Mouse (Mus musculus): Measurements from ENCODE around the gene P2ry14. TPM values are rescaled to one million over a fixed set of nuclear protein-coding genes. Genes with fewer than 3 reads are reported as not detected.
"Not testable (repeated sequence)": the region's sequence is repeated elsewhere in the genome, so short reads cannot be mapped to it uniquely, and the experiment has no call there.

Gene P2ry14
- total RNA-seq, 2 experiments from 2014 or later = 1.8 to 3.5 TPM

DNA sequence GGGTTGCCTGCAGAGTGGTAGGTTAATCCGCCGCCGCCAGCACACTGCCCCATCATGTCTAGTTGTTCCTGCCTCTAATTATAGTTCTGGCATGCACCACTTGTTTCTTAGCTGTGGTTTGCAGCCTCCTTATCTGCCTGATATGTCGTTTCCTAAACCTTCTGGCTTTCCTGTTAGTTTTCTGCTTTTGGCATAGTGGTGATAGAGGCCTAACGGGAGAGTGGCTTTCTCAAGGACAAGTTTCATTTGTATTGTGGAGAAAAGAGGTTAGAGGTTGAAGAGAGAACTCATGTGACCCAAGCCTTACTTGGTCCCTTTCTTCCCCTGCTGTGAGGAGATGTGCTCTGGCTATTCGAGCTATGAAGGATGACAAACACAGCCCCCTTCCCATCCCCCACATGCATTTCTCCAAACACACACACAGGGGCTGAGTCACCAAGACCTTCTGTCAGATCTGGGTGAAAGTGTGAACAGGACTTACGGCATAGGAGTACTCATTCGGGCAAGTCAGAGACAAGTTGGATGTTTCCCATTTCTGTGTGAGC is 39.4 kb downstream of the P2ry14 start:
- Histone ChIP-seq H3K27ac (no peak overlapping the region), H3K4me3 (no peak overlapping the region)
- TF ChIP-seq CTCF (conservative IDR thresholded peaks at IDR 0.05) = no peak
- DNase-seq (ENCODE audit: low spot score in 2 of 2) = no peak

DNA sequence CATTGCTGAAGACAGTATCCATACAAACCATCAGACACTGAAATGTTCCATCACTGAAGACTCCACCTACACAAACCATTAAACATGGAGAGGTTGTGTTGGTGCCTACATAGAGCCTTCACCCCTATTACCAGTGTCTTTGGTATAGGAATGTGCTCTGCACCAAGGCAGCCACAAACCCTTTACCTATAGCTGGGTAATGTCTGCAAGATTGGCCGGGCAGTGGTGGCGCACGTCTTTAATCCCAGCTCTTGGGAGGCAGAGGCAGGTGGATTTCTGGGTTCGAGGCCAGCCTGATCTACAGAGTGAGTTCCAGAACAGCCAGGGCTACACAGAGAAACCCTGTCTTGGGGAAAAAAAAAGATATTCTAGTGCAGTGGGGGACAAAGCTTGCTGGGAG is 40.1 kb downstream of the P2ry14 start:
- DNase-seq (ENCODE audit: low spot score in 2 of 2); H3K4me3 ChIP-seq; H3K27ac ChIP-seq: not testable (repeated sequence)

DNA sequence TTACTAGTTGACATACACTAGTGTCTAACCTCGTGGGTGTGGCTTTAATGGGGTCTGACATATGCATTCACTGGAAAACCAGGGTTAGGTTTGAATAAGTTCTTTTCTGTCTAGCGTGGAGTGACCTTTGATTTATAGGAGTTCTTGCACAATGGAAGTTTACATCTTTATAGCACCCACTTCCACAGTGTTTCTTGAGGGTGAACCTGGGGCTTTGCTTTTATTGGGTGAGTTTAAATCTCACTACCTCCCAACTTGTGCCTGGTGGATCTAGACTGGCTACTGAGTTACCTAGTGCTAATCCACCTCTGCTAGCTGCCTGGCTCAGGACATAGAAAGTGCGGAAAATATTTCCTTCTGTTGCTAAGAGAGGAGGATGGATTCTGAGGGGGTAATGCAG is 41.5 kb downstream of the P2ry14 start:
- Histone ChIP-seq H3K4me3 (no peak overlapping the region), H3K27ac (no peak overlapping the region)
- no peak for TF ChIP-seq CTCF (conservative IDR thresholded peaks at IDR 0.05)
- DNase-seq (ENCODE audit: low spot score in 2 of 2) = no peak

DNA sequence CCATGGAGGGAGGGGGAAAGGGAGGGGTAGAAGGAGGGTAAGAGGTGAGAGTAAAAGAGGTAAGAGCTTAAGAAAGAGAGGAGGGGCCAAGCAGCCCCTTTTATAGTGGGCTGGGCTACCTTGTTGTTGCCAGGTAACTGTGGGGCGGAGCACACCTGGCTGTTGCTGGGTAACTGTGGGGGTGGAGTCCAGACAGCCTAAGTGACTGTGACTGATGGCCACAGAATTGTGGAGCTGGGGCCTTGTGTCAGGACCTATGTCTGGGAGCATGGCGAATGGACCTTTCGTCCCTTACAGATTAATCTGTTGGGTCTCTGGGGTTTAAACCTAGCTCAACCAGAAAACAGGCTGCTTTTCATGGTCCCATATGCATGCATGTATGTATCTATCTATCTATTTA is 43.6 kb downstream of the P2ry14 start:
- DNase-seq (ENCODE audit: low spot score in 2 of 2); H3K4me3 ChIP-seq; H3K27ac ChIP-seq: not testable (repeated sequence)

DNA sequence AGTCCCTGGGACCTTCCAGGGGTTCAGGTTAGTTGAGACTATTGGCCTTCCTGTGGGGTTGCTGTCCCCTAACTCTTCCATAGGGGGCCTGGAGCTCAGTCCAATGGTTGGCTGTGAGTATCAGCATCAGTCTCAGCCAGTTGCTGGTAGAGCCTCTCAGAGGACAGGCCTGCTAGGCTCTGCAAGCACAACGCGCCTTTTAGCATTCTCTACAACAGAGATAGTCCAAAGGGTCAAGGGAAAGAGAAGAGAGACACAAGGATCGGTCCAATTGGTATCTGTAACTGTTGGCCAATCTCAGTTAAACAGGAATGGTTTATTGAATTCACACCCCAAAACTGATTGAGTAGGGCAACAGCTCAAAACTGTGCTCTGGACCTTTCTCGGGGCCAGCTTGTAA is 46.0 kb downstream of the P2ry14 start:
- TF ChIP-seq CTCF (conservative IDR thresholded peaks at IDR 0.05) = no peak
- no peak overlapping the region for H3K4me3 ChIP-seq
- DNase-seq (ENCODE audit: low spot score in 2 of 2) = no peak
- H3K27ac ChIP-seq = no peak overlapping the region

DNA sequence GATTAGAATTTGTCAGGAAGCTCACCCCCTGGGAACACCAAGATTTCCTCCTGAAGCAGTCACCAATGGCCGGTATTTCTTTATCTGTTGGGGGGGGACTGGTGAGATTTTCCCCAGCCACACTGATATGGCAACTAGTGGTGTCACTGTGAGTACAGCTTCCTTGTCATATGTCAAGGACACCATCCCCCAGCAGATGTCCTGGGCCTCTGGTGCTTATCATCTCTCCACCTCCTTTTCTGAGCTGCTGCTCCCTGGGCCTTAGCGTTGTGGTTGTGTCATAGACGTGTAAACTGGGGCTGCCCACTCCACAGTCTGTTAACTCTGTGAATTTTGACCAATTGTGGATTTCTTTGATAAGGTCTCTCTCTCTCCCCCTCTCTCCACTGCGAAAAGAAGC is 49.0 kb downstream of the P2ry14 start:
- DNase-seq (ENCODE audit: low spot score in 2 of 2) = no peak
- Histone ChIP-seq H3K4me3 (no peak overlapping the region), H3K27ac (no peak overlapping the region)
- no peak for TF ChIP-seq CTCF (conservative IDR thresholded peaks at IDR 0.05)

DNA sequence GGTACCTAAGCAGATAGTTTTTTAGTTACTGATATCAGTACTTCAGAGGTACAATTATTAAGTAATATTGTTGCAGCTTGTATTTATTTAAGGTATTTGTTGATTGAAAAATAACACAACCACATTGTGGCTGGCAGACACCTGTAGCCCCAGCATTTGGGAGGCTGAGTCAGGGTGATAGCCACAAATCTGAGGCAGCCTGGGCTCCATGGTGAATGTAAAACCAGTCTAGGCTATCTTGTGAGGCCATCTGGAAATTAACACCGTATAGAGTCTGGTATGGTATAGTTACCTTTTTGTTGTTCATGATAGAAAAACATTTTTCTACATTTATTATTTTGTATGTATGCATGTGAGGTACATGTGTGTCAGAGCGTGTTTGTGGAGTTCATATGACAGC is 51.3 kb downstream of the P2ry14 start:
- DNase-seq (ENCODE audit: low spot score in 2 of 2) = no peak
- no peak for TF ChIP-seq CTCF (conservative IDR thresholded peaks at IDR 0.05)
- Histone ChIP-seq H3K27ac (no peak overlapping the region), H3K4me3 (no peak overlapping the region)

DNA sequence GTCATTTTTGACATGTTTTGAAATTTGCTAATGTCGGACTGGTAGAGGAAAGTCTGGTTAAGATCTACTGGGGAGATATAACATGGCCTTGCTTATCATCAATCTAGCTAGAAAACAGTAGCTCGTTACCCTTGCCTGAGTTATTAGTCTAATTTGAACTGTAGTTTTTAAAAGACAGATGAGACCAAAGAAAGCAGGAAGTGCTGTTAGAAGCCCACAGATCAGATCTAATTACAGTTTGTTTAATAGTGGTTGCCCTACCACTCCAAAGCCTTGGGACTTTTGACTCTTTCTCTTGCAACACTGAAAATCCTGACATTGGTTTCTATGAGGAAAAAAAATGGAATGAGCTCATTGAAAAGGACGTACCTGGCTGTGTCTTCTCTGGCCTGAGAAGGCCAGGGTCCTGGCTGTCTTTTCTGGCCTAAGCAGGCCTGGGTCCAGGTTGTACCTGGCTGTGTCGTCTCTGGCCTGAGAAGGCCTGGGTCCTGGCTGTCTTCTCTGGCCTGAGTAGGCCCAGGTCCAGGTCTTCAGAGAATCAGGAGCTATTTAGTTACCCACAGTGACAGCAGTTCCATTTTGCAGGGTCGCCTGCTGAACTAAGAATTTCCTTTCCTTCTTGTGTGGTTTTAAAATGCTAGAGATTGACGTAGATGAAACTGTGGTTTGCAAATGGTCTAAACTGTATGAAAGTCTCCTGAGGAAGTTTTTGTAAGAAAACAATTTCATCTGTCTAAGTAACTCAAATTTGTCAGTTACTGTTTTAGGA is 52.0 kb downstream of the P2ry14 start, which contains the start of gene Gpr171:
Gene Gpr171 (minus strand): TSS at position 604 of the 769 bp plus-strand sequence.
- TF ChIP-seq CTCF (conservative IDR thresholded peaks at IDR 0.05) = no peak
- no peak within 1 kb of the TSS for H3K4me3 ChIP-seq
- no peak for DNase-seq (ENCODE audit: low spot score in 2 of 2)
- H3K27ac ChIP-seq = no peak within 1 kb of the TSS

DNA sequence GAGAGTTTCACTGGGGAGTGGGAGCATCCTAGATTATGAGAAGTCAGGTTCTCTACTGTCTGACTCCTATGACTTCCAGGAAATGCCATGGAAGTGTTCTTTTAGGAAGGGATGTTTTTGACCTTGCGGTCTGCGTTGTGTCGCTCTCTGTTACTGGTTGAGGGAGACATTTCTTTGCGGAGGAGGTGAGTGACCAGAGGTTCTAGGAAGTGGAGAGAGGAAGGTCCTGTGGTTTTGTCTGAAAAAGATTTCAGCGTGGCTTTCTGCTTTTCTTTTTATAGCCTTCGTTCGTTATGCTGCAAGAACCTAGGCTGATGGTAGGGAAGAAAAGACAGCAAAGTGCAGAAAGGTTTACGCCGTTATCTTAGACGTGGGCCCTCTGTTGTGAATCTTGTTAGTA is 54.9 kb downstream of the P2ry14 start:
- DNase-seq (ENCODE audit: low spot score in 2 of 2) = no peak
- H3K4me3 ChIP-seq = no peak overlapping the region
- no peak overlapping the region for H3K27ac ChIP-seq
- TF ChIP-seq CTCF (conservative IDR thresholded peaks at IDR 0.05) = no peak

DNA sequence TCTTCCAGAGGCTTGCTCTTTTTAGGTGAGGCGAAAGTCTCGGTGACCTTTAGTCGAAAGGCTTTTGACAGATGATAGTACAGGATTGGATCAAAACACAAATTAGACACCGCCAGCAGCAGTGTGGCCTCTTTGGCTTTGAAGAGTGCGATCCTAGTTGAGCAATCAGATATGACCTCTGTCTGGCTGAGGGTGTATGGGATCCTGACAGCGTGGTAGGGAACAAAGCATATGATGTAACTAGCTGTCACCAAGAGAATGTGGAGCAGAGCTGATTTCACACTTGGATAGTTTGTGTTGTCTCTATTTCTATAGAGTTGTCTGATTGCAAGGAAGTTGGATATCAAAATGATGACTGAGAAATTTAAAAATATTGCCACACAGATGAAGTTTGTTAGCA is 56.0 kb downstream of the P2ry14 start:
- H3K4me3 ChIP-seq = no peak overlapping the region
- DNase-seq (ENCODE audit: low spot score in 2 of 2) = no peak
- H3K27ac ChIP-seq = no peak overlapping the region
- TF ChIP-seq CTCF (conservative IDR thresholded peaks at IDR 0.05) = no peak

DNA sequence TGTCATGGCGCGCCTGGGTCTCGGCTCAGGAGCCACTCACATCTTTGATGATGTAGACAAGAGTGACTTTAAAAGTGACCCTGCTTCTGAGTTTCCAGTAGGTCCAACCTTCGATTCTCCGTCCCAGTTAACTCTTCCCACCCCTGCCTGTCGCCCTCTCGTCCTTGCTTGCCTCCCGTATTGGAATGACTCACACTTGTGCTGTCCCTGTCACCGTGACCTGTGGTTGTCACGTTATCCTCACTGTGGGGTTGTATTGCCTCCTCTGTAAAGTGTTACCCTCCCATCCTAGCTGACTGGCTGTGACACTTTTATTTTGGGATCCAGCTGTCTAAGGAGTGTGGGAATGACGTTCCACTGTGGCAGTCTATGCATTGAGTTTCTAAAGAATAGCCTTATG is 60.7 kb downstream of the P2ry14 start:
- Histone ChIP-seq H3K27ac (no peak overlapping the region), H3K4me3 (no peak overlapping the region)
- DNase-seq (ENCODE audit: low spot score in 2 of 2) = no peak
- TF ChIP-seq CTCF (conservative IDR thresholded peaks at IDR 0.05) = no peak

DNA sequence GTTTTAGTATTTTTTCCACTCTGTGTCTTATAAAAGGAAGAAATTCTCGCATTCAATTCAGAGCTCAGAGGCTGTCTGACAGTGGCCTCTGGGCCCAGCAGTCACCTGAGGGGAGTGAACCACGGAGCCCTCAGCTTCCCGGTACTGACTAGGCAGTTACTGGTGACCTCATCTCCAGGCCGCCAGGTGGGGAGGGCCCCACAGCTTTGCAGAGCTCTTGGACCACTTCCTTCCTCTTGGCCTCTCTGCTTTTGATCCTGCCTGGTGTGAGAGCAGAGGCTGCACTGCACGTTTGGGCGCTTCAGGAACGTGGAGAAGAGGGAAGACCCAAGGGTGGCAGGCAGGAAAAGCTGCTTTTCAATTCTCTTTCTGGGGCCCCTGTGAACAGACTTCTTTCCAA is 72.5 kb downstream of the P2ry14 start:
- no peak for DNase-seq (ENCODE audit: low spot score in 2 of 2)
- Histone ChIP-seq H3K4me3 (no peak overlapping the region), H3K27ac (no peak overlapping the region)
- TF ChIP-seq CTCF (conservative IDR thresholded peaks at IDR 0.05) = no peak

DNA sequence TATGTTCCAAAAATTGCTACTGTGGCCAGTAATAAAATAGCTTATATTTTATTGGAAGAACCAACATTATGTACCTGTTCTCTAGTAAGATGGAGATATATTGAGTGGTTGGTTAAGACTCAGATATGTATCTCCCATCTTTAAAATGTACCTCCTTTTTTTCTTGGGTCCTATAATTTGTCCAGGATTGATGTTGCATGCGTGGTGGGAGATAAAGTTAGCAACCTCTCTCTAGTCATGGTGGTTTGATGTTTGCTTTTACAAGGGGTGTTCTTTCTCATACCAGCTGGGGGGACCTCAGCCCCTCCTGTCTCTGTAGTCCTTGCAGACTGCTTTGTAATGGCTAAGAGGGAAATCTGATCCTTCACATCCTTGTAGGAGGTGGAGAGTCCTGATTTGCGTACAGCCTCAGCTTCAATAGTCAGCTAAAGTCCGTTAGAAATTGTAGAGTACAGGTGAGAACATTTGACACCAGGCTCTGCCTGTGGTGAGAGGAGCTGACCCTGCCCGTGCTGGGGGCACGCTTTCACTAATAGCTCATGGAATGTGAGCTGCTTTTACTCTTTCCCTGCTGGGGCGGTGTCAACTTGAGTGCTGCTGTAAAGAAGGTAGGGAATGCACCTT is 73.0 kb downstream of the P2ry14 start:
- Histone ChIP-seq H3K4me3 (no peak overlapping the region), H3K27ac (no peak overlapping the region)
- TF ChIP-seq CTCF (conservative IDR thresholded peaks at IDR 0.05) = no peak
- DNase-seq (ENCODE audit: low spot score in 2 of 2) = no peak

DNA sequence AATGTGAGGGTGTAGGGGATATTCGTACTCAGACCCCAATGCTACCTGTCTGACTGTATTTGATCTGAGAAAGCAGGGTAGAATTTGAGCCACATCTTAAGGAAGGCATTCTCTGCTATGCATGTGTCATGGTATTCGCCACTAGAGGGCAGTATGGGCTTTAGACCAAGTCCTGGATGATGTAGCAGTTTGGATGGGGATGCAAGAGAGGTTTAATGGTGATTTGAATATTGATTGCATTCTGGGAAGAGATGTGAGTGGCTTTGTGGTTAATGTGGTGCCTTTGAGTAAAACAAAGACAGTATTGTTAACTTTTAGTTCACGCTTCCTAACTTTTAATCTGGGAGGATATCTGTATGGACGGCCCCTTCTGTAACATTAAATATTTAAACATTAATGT is 74.1 kb downstream of the P2ry14 start:
- DNase-seq (ENCODE audit: low spot score in 2 of 2) = peak; percentile 39 to 50
- Histone ChIP-seq H3K4me3 (no peak overlapping the region), H3K27ac (no peak overlapping the region)
- TF ChIP-seq CTCF (conservative IDR thresholded peaks at IDR 0.05) = peak; percentile 92
